Mouse (Mus musculus) gastrocnemius, postnatal 14 days (tissue): ENCODE measurements around the gene Mmp9. TPM values are rescaled to one million over a fixed set of nuclear protein-coding genes. Genes with fewer than 3 reads are reported as not detected.

Source experiments
- total RNA-seq, 2 experiments: library from RNA; stranded (reverse); gene quantifications; 2 replicates each; pipeline ENCODE4 v1.2.3; 2021

Mmp9 gene
- total RNA-seq, 2 experiments from 2014 or later = 0.95 to 1.2 TPM

Other genes starting within 250 kb of the Mmp9 start
- not detected for gene Spint4, start 242.3 kb upstream of the Mmp9 start, total RNA-seq
- gene Spint5, start 225.5 kb upstream of the Mmp9 start, total RNA-seq = not detected
- gene Wfdc3, start 194.8 kb upstream of the Mmp9 start, total RNA-seq = not detected
- 10 to 100 TPM; 23.4 to 26.6 TPM for gene Dnttip1, start 194.8 kb upstream of the Mmp9 start, total RNA-seq
- gene Ube2c, start 170.9 kb upstream of the Mmp9 start, total RNA-seq = 1 to 10 TPM; 6.9 to 8.1 TPM
- over 10,000 TPM; 14,912 to 15,737 TPM for gene Tnnc2, start 160.8 kb upstream of the Mmp9 start, total RNA-seq
- gene Snx21, start 155.0 kb upstream of the Mmp9 start, total RNA-seq = 10 to 100 TPM; 18.0 to 18.7 TPM
- gene Acot8, start 135.9 kb upstream of the Mmp9 start, total RNA-seq = 1 to 10 TPM; 9.0 to 9.7 TPM
- gene Zswim3, start 135.7 kb upstream of the Mmp9 start, total RNA-seq = 1 to 10 TPM; 1.1 to 1.2 TPM
- 1 to 10 TPM; 3.3 to 4.6 TPM for gene Zswim1, start 118.1 kb upstream of the Mmp9 start, total RNA-seq
- gene Spata25, start 112.2 kb upstream of the Mmp9 start, total RNA-seq = under 1 TPM in 1 of 2 experiments, not detected in 1; 0.49 TPM
- gene Ctsa, start 107.9 kb upstream of the Mmp9 start, total RNA-seq = 10 to 100 TPM; 51.4 to 55.2 TPM
- 10 to 100 TPM; 44.8 to 49.4 TPM for gene Neurl2, start 107.3 kb upstream of the Mmp9 start, total RNA-seq
- gene Pltp, start 83.1 kb upstream of the Mmp9 start, total RNA-seq = 10 to 100 TPM; 19.9 to 22.8 TPM
- 10 to 100 TPM; 22.2 to 26.6 TPM for gene Pcif1, start 61.5 kb upstream of the Mmp9 start, total RNA-seq
- 1 to 10 TPM; 8.4 TPM for gene Zfp335, start 29.0 kb upstream of the Mmp9 start, total RNA-seq
- gene Slc12a5, start 20.0 kb downstream of the Mmp9 start, total RNA-seq = 1 to 10 TPM in 1 of 2 experiments, under 1 TPM in 1; 0.55 to 1.0 TPM
- 10 to 100 TPM; 12.3 TPM for gene Ncoa5, start 94.1 kb downstream of the Mmp9 start, total RNA-seq
- 1 to 10 TPM; 1.1 to 1.2 TPM for gene Cd40, start 114.8 kb downstream of the Mmp9 start, total RNA-seq
- gene 1700025C18Rik, start 150.0 kb downstream of the Mmp9 start, total RNA-seq = not detected